Mouse (Mus musculus): ENCODE results near the gene Pgam1. TPM values are rescaled to one million over a fixed set of nuclear protein-coding genes. Genes with fewer than 3 reads are reported as not detected.

The Pgam1 gene
- polyA plus RNA-seq, 1 experiment from 2014 or later: 656 TPM

DNA sequence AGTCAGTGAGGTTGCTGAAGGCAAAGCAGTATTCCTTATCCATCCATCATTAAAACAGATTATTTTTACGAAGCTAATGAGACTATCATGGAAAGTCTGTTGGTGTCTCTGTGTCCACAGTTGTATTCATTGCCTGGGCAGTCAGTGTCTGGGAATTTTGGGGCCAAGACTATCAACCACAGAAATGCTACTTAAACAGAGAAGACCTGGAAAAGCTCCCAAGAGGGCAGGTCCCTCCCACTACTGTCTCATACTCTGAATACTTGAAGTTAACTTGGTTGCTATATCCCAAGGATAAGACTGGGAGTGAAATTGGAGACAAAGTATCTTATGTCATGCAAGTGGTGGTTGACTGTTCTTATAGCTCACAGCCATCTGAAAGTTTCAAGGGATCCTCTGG, 24.2 kb downstream of the Pgam1 start:
- H3K36me3 ChIP-seq: peaks cover 48% of the 10 kb centered on the region
- no peaks in the 10 kb centered on the region for H3K9me3 ChIP-seq
- no peak for ATAC-seq (ENCODE audit: insufficient number of reproducible peaks, insufficient read depth, low FRiP score, low TSS enrichment, low read depth)
- H3K4me3 ChIP-seq (replicated peaks): no peak overlapping the region
- H3K9ac ChIP-seq (replicated peaks): no peak overlapping the region
- no peak overlapping the region for H3K4me2 ChIP-seq
- peaks cover 19% of the 10 kb centered on the region for H3K4me1 ChIP-seq (replicated peaks)
- no peaks in the 10 kb centered on the region for H3K27me3 ChIP-seq
- WGBS: 94% methylated on average over 1 of the region's 1 CpGs
- H3K27ac ChIP-seq: no peak overlapping the region

DNA sequence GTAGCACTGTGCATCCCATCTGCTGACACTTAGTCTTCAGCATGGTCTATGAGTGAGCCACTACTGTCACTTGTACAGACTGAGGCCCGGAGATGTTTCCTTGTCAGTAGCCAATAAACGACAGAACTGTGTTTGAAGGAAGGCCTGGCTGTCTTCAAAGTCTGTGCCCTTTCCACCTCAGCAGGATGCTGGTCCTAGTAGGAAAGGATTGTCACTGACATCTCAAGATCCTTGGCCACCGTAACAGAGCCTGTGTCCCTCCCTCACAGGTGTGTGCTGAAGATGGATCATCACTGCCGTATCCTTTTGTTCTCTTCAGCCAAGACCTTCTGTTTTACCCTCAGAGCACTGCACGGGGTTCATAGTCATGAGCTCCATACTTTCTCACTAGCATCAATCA, 26.8 kb downstream of the Pgam1 start:
- no peak overlapping the region for H3K4me2 ChIP-seq
- peaks cover 69% of the 10 kb centered on the region for H3K36me3 ChIP-seq
- no peaks in the 10 kb centered on the region for H3K27me3 ChIP-seq
- peaks cover 9% of the 10 kb centered on the region for H3K4me1 ChIP-seq (replicated peaks)
- no peak for ATAC-seq (ENCODE audit: insufficient number of reproducible peaks, insufficient read depth, low FRiP score, low TSS enrichment, low read depth)
- H3K4me3 ChIP-seq (replicated peaks): no peak overlapping the region
- no peak overlapping the region for H3K27ac ChIP-seq
- no peaks in the 10 kb centered on the region for H3K9me3 ChIP-seq
- no peak overlapping the region for H3K9ac ChIP-seq (replicated peaks)
- WGBS: 89% methylated on average over 5 of the region's 5 CpGs

DNA sequence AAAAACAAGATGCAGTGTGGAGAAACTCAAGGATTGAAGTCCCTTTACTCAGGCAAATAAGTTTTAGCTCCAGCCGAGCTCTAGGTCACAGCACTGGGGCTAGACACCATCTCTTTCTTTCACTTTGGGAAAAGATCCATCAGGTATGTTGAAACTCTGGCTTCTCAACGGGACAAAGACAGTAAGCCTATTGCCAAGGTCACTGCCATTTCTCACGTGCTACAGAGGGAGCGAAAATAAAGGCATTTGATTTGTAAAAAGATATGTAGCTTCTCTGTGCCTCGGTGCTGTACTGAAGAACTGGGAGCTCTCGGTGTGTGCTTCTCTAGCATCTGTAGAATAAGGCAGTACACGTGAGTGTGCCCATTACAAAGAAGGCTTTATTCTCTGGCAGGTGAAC, 32.1 kb downstream of the Pgam1 start:
- Histone ChIP-seq H3K27me3 (no peaks in the 10 kb centered on the region), H3K4me3 (replicated peaks) (no peak overlapping the region), H3K27ac (no peak overlapping the region), H3K4me2 (no peak overlapping the region), H3K9me3 (no peaks in the 10 kb centered on the region), H3K36me3 (peaks cover 98% of the 10 kb centered on the region), H3K4me1 (replicated peaks) (no peaks in the 10 kb centered on the region), H3K9ac (replicated peaks) (no peak overlapping the region)
- WGBS: 90% methylated on average over 7 of the region's 7 CpGs
- ATAC-seq (ENCODE audit: insufficient number of reproducible peaks, insufficient read depth, low FRiP score, low TSS enrichment, low read depth): no peak

DNA sequence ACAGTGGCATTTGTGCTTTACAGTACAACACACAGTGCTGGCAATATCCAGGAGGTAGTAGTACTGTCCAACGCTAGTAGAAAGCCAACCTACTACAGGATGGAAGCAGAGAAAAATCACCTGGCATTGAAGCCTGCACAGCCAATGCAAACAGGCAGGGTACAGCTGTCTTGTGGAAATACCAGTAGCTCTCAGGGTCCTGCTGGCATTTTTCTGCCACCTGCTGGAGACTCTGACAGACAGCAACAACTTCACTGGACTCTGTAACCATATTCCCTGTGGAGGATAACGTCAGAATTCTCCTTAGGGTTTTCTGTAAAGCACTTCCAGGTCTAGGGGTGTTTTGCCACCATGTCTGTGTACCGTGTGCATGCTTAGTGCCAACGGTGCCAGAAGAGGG, 40.6 kb downstream of the Pgam1 start:
- Histone ChIP-seq H3K36me3 (peaks cover 100% of the 10 kb centered on the region), H3K27me3 (no peaks in the 10 kb centered on the region), H3K9me3 (no peaks in the 10 kb centered on the region), H3K27ac (no peak overlapping the region), H3K4me3 (replicated peaks) (no peak overlapping the region), H3K4me2 (no peak overlapping the region), H3K4me1 (replicated peaks) (no peaks in the 10 kb centered on the region), H3K9ac (replicated peaks) (no peak overlapping the region)
- ATAC-seq (ENCODE audit: insufficient number of reproducible peaks, insufficient read depth, low FRiP score, low TSS enrichment, low read depth): no peak
- 82% methylated on average over 4 of the region's 4 CpGs for WGBS

DNA sequence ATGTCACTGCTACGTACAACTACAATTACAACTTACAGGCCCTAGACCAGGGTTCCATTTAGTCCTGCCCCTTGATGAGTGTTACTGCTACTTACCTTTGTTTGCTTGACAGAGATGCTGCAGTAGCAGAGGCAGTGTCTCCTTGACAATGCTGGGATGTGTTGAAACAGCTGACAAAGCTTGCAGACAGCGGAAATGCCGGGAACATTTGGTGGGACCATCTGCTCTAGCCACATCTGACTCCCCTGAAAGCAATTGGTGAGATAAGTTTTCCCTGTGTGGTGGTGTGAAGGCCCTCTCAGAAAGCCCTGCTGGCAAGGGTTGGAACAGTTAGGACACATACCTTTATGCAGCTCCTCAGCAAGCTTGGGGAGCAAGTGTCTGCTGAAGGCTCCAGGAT, 41.9 kb downstream of the Pgam1 start:
- Histone ChIP-seq H3K27ac (no peak overlapping the region), H3K9ac (replicated peaks) (no peak overlapping the region), H3K9me3 (no peaks in the 10 kb centered on the region), H3K4me1 (replicated peaks) (no peaks in the 10 kb centered on the region), H3K4me3 (replicated peaks) (no peak overlapping the region), H3K27me3 (no peaks in the 10 kb centered on the region), H3K36me3 (peaks cover 100% of the 10 kb centered on the region), H3K4me2 (no peak overlapping the region)
- 84% methylated on average over 3 of the region's 3 CpGs for WGBS
- ATAC-seq (ENCODE audit: insufficient number of reproducible peaks, insufficient read depth, low FRiP score, low TSS enrichment, low read depth): no peak

Other genes starting within 250 kb of the Pgam1 start
- gene Slit1, start 168.3 kb upstream of the Pgam1 start, polyA plus RNA-seq (2016; fragmentation: Nextera tagmentation; extraction: Ambion mirVana): 0.15 and 0.40 TPM in 2 replicates
- 33.5 and 35.0 TPM in 2 replicates for gene Arhgap19, start 109.9 kb upstream of the Pgam1 start, polyA plus RNA-seq (2016; fragmentation: Nextera tagmentation; extraction: Ambion mirVana)
- 5.8 and 6.2 TPM in 2 replicates for gene Frat1, start 82.0 kb upstream of the Pgam1 start, polyA plus RNA-seq (2016; fragmentation: Nextera tagmentation; extraction: Ambion mirVana)
- 5.0 and 5.6 TPM in 2 replicates for gene Frat2, start 63.8 kb upstream of the Pgam1 start, polyA plus RNA-seq (2016; fragmentation: Nextera tagmentation; extraction: Ambion mirVana)
- gene Rrp12, start 15.8 kb upstream of the Pgam1 start, polyA plus RNA-seq (2016; fragmentation: Nextera tagmentation; extraction: Ambion mirVana): 22.8 and 23.2 TPM in 2 replicates
- 78.5 and 81.9 TPM in 2 replicates for gene Exosc1, start 21.5 kb downstream of the Pgam1 start, polyA plus RNA-seq (2016; fragmentation: Nextera tagmentation; extraction: Ambion mirVana)
- gene Zdhhc16, start 21.6 kb downstream of the Pgam1 start, polyA plus RNA-seq (2016; fragmentation: Nextera tagmentation; extraction: Ambion mirVana): 87.6 and 93.2 TPM in 2 replicates
- gene Mms19, start 69.2 kb downstream of the Pgam1 start, polyA plus RNA-seq (2016; fragmentation: Nextera tagmentation; extraction: Ambion mirVana): 41.3 and 42.5 TPM in 2 replicates
- 19.1 and 19.3 TPM in 2 replicates for gene Ubtd1, start 69.8 kb downstream of the Pgam1 start, polyA plus RNA-seq (2016; fragmentation: Nextera tagmentation; extraction: Ambion mirVana)
- gene Ankrd2, start 124.1 kb downstream of the Pgam1 start, polyA plus RNA-seq (2016; fragmentation: Nextera tagmentation; extraction: Ambion mirVana): 0.25 TPM in 1 of 2 replicates, not detected in the other
- gene Hoga1, start 133.7 kb downstream of the Pgam1 start, polyA plus RNA-seq (2016; fragmentation: Nextera tagmentation; extraction: Ambion mirVana): 1.5 and 1.9 TPM in 2 replicates
- gene 4933411K16Rik, start 140.3 kb downstream of the Pgam1 start, polyA plus RNA-seq (2016; fragmentation: Nextera tagmentation; extraction: Ambion mirVana): 0.20 TPM in 1 of 2 replicates, not detected in the other
- gene Morn4, start 174.4 kb downstream of the Pgam1 start, polyA plus RNA-seq (2016; fragmentation: Nextera tagmentation; extraction: Ambion mirVana): 37.7 and 39.1 TPM in 2 replicates
- 36.5 and 39.4 TPM in 2 replicates for gene Pi4k2a, start 178.5 kb downstream of the Pgam1 start, polyA plus RNA-seq (2016; fragmentation: Nextera tagmentation; extraction: Ambion mirVana)
- gene Avpi1, start 217.1 kb downstream of the Pgam1 start, polyA plus RNA-seq (2016; fragmentation: Nextera tagmentation; extraction: Ambion mirVana): 22.6 and 26.3 TPM in 2 replicates
- gene Marveld1, start 235.5 kb downstream of the Pgam1 start, polyA plus RNA-seq (2016; fragmentation: Nextera tagmentation; extraction: Ambion mirVana): 9.7 and 17.2 TPM in 2 replicates

Measured in limb, embryonic 12.5 days (tissue).